Mouse (Mus musculus) neural tube, embryonic 10.5 days (tissue): Measurements from ENCODE around the gene Mtpn.

Experiments used
- DNase-seq: peaks from one replicate; pipeline ENCODE4 v3.0.0-alpha.2; 2017; ENCODE audit warnings: low spot score; ENCODE audit errors: extremely low spot score

The Mtpn gene

GRCm38 (mm10) chr6:35539304-35540009 is at the start of gene Mtpn:
Mtpn (minus strand) TSS chr6:35539888.
- DNase-seq: peak; percentile 98

- no peak for DNase-seq
Observed at GRCm38 (mm10) chr6:35568731-35569130, 29.0 kb upstream of the Mtpn start.

GRCm38 (mm10) chr6:35567755-35568154 is 28.1 kb upstream of the Mtpn start:
- no peak for DNase-seq

- no peak for DNase-seq
Observed at GRCm38 (mm10) chr6:35559950-35560349, 20.3 kb upstream of the Mtpn start.

- no peak for DNase-seq
Observed at GRCm38 (mm10) chr6:35544352-35544751, 4.7 kb upstream of the Mtpn start.

GRCm38 (mm10) chr6:35542656-35543400 is 3.1 kb upstream of the Mtpn start:
- no peak for DNase-seq

- DNase-seq: no peak
Observed at GRCm38 (mm10) chr6:35540377-35540776, 689 bp upstream of the Mtpn start.

- no peak for DNase-seq
Observed at GRCm38 (mm10) chr6:35538757-35539303, 858 bp downstream of the Mtpn start.

- DNase-seq: no peak
Observed at GRCm38 (mm10) chr6:35536021-35536420, 3.7 kb downstream of the Mtpn start.

- DNase-seq: no peak
Observed at GRCm38 (mm10) chr6:35513362-35513761, 26.3 kb downstream of the Mtpn start.

GRCm38 (mm10) chr6:35504781-35505180 is 34.9 kb downstream of the Mtpn start:
- no peak for DNase-seq

GRCm38 (mm10) chr6:35502904-35503303 is 36.8 kb downstream of the Mtpn start:
- no peak for DNase-seq

GRCm38 (mm10) chr6:35499978-35500667 is 39.6 kb downstream of the Mtpn start:
- no peak for DNase-seq

GRCm38 (mm10) chr6:35497406-35497805 is 42.3 kb downstream of the Mtpn start:
- DNase-seq: no peak

GRCm38 (mm10) chr6:35493851-35494250 is 45.8 kb downstream of the Mtpn start:
- no peak for DNase-seq

- no peak for DNase-seq
Observed at GRCm38 (mm10) chr6:35479651-35480335, 59.9 kb downstream of the Mtpn start.

GRCm38 (mm10) chr6:35476830-35477229 is 62.9 kb downstream of the Mtpn start:
- DNase-seq: no peak

GRCm38 (mm10) chr6:35463450-35464395 is 76.0 kb downstream of the Mtpn start:
- DNase-seq: no peak

GRCm38 (mm10) chr6:35462484-35462883 is 77.2 kb downstream of the Mtpn start:
- no peak for DNase-seq
